Mouse (Mus musculus) MEL-GATA-1-ER (cell line): Measurements from ENCODE around the gene Gnaz.
"Not testable (repeated sequence)": the region's sequence is repeated elsewhere in the genome, so short reads cannot be mapped to it uniquely, and the experiment has no call there.

ENCODE experiments used
- DNase-seq: peaks from one replicate; pipeline ENCODE4 v3.0.0-alpha.2; 2012; ENCODE audit warnings: low read depth; ENCODE audit errors: extremely low read depth

The Gnaz gene

DNA sequence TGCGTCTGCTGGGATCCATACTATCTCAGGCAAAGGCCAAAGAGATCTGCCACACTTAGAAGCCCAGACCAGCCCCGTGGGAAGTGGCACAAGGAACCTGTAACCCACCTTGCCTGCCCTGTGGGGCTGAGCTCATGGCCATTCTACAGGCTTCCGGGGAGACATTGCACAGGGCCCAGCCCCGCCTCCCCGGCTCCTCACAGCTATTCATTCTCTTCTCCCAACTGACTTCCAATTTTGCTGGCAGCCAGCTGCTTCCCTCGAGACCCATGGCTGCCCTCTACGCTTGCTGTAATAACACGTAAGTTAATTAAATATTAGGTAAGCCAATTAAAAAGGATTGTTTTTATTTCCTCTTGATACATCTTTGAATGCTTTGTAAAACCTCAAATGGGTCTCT, 59.5 kb downstream of the Gnaz start:
- DNase-seq: no peak

GRCm38 (mm10) chr10:75028743-75029142, 61.8 kb downstream of the Gnaz start:
- no peak for DNase-seq

- no peak for DNase-seq
Observed at GRCm38 (mm10) chr10:75029677-75030076, 62.7 kb downstream of the Gnaz start.

GRCm38 (mm10) chr10:75030234-75030633, 63.3 kb downstream of the Gnaz start:
- no peak for DNase-seq

DNA sequence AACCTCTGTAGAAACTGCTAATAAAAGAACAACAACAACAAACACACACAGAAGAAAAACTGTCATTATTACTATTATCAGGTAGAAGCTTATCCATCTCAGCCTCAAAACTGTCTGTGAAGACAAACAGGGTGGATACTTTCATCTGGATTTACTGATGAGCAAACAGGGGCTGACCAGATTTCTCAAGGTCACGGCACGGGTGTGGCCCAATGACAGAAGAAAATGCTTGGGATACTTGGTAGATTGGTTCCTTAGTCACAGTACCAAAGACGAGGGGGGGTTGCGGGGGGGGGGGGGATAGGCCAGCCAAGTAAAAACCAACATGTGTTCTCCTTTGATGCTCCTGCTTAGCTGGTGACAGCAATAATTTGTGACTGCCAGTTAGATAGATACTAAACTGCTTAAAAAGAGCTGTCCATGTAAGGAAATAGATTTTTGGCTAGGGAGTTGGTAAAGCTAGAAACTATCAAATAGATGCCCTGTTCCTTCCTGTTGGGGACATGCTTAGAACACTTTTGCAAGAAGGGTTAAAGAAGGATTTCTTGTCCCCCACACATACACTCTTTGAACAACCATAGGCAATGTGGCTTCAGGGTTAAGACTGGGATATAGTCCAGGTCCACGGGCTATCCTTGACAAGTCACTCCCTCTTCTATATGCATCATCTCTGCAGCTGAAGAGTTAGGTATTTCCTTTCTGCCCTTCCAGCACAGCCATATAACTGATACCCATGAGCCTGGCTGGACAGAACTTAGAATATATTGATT, 64.6 kb downstream of the Gnaz start:
- DNase-seq: no peak

DNA sequence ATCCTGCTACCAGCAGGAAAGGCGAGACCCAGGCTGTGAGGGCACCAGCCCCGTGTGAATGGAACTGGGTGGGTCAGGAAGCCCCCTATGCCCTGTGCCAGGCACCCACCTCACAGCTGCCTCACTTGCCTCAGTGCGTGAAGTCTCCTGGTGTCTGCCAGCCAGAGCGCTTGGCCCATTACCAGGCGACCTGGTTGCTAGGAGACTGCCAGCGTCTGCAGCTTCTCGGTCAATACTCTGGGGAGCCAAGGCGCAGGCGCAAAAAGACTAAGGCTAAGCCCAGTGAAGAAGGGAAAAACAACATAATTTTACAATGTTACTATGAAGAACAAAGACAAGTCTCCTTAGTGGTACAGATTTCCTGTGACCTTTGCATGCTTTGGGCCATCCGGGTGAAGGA, 65.4 kb downstream of the Gnaz start, which contains the start of gene Rsph14:
TSS of gene Rsph14 (minus strand) at position 192 of the 400 bp plus-strand sequence.
- DNase-seq: no peak

DNA sequence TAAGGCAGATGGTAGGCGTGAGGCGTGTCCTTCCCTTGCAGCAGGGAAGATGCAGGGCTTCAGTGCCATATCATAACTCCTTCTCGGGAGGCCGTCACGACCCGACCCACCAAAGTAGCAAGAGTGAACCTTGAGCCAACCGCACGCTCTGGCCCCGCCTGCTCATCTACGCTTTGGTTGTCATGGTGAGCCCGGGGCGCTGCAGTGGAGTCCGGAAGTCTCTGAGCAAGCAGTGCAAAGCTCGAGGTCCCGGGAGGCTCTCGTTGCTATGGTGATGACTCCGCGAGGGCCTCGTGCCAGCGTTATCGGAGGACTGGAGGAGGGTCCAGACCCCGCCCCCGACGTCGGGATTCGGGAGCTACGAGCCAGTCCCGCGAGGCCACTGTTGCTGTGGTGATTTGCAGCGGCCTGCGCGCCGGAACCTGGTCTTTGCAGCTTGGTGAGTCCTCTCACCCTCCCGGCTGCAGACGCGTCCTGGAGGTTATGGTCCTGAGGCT, 70.0 kb downstream of the Gnaz start, which contains the start of gene Rab36:
TSS of gene Rab36 (plus strand) at position 176 of the 497 bp plus-strand sequence.
- no peak for DNase-seq

- not testable (repeated sequence) for DNase-seq
Observed at GRCm38 (mm10) chr10:75042060-75042459, 75.1 kb downstream of the Gnaz start.

- no peak for DNase-seq
Observed at GRCm38 (mm10) chr10:75044459-75044858, 77.5 kb downstream of the Gnaz start.

DNA sequence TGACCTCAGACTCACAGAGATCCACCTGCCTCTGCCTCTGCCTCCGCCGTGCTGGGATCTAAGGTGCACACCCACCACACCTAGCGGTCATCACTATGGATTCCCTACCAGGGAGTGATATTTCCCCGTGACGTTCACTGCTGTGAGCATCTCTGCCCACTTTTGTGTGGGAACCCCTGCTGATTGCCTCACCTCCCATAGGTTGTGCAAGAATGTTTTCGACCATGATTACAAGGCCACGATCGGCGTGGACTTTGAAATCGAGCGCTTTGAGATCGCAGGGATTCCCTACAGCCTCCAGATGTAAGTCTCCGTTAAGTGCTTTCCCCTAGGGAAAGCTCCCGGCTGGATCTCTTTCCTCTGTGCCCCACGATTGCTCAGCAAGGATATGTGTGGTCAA, 78.9 kb downstream of the Gnaz start:
- DNase-seq: no peak

DNA sequence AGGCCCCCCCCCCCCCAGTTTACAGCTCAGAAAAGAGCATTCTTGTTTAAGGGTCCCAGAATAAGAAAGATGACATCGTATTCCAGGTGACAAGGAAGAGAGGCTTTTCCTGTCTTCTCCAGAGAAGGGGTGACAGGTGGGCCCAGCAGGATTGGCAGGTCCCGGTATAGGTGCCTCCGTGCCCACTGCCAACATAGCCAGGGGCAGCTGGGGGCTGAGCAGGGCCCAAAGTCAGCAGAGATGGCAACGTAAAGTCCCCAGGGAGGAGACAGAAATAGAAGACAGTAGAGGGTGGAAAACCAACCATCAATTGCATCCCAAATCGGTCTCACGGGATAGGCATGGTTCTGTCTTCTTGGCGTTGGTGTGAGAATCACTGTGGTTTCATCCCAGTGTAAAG, 81.7 kb downstream of the Gnaz start:
- DNase-seq: no peak

DNA sequence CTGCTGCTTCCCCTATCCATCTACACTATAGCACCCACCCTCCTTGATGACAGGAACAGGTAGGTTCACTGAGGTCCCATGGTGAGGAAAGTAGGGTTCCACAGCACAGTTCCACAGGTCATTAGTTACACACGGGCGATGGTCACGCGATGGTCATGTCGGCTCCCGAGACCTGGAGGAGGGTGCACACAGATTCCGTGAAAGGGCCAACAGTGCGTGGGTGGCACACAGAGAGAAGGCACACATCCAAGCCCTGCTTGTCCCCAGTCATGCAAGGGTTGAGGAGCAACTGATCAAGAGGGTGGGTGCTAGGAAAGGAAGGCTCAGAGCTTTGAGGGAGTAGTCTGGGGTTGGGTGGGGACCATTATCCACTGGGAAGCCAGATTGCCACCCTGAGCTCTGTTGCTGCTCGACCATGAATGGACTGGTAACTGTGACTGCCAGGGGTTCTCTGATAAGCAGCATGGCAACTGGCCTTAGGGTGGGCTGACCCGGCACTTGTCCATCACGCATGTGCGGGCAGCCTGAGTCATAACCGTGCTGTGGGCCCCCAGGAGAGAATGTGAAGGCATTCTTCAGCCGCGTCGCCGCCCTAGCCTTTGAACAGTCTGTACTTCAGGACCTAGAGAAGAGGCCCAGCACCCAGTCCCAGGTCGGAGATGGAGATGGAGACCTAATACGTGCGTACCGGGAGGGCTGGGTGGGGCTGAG, 84.5 kb downstream of the Gnaz start:
- no peak for DNase-seq

GRCm38 (mm10) chr10:75052902-75053301, 85.9 kb downstream of the Gnaz start:
- DNase-seq: no peak

- no peak for DNase-seq
Observed at GRCm38 (mm10) chr10:75053655-75054054, 86.7 kb downstream of the Gnaz start.

DNA sequence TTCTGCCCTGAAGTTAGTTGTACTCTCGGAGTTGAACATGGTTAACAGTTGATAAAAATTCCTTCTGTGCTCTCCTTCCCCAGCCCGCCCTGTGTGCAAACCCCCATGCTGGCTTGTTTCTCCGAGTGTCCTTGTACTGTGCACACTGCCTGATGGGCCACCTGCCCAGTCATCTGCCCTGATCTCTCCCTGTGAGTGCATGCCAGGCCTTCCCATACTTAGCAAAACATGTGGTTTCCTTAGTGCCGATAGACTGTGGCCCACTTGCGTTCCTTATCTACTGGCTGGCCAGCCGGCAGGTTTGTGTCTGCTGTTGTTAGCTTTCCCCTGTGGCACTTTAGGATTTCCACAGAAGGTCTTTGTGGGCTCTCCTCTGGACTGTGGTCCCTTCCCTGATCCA, 87.1 kb downstream of the Gnaz start:
- DNase-seq: peak; percentile 16

- peak; percentile 44 for DNase-seq
Observed at GRCm38 (mm10) chr10:75055672-75056071, 88.7 kb downstream of the Gnaz start.

DNA sequence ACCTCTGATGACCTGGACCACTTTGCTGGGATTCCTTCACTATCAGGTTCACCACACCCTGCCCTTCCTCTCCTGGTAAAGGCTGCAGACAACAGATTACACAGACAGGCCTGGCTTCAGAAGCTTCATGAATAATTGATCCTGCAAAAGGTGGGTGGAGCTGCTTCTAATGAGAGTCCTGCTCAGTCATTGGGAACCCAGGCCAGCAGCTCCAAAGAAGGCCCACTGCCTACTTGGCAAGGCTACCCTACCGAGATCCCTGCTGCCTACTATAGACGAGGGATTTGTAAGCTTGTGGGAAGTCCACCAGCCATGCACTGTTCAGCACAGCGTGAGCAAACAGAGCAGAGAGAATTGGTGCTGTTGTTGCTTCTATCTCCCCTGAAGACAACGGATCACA, 89.3 kb downstream of the Gnaz start:
- DNase-seq: peak; percentile 53

DNA sequence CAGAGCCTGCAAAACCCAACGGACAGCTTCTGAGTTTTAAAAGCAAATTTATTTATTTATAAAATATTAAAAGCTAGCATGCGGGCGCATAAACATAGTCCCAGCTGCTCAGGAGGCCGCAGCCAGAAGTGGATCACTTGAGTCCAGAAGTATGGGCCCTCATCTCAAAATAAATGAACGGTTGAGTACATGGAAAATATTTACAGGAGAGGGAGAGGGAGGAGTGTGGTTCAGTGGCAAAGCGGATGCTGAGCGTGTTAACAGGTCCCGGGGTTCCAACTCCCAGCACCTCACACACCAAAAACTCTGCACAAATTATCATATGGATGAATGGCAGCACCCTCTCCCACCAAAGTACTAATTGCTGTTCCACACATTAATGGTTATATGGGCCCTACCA, 91.4 kb downstream of the Gnaz start:
- DNase-seq: no peak

GRCm38 (mm10) chr10:75058761-75059395, 91.9 kb downstream of the Gnaz start:
- peak; percentile 43 for DNase-seq

- peak; percentile 61 for DNase-seq
Observed at GRCm38 (mm10) chr10:75059396-75059795, 92.4 kb downstream of the Gnaz start.

- no peak for DNase-seq
Observed at GRCm38 (mm10) chr10:75060217-75060842, 93.4 kb downstream of the Gnaz start, which contains the start of gene Bcr. TSS of gene Bcr (plus strand) at chr10:75060592.
